Mouse (Mus musculus): ENCODE results near the gene Tnfsf13b. TPM values are rescaled to one million over a fixed set of nuclear protein-coding genes. Genes with fewer than 3 reads are reported as not detected.

Gene Tnfsf13b
- polyA plus RNA-seq, 1 experiment, result not detected

- Histone ChIP-seq H3K27ac (ENCODE audit: insufficient read depth, low read depth, low read length) (no peak overlapping the region), H3K4me3 (ENCODE audit: insufficient read depth, low read depth, low read length) (no peak overlapping the region), H3K4me1 (ENCODE audit: control insufficient read depth, insufficient read depth, low read length) (no peaks in the 10 kb centered on the region)
- 62% methylated on average over 8 of the region's 8 CpGs for WGBS
- TF ChIP-seq CTCF (IDR thresholded peaks at IDR 0.05; ENCODE audit: insufficient read depth, low read depth, low read length) (no peak), POLR2A (IDR thresholded peaks at IDR 0.05; ENCODE audit: insufficient read depth, low read depth, low read length) (no peak)
Observed at GRCm38 (mm10) chr8:10030320-10031060, 24.2 kb downstream of the Tnfsf13b start.

GRCm38 (mm10) chr8:10031177-10031576 is 24.9 kb downstream of the Tnfsf13b start:
- TF ChIP-seq CTCF (IDR thresholded peaks at IDR 0.05; ENCODE audit: insufficient read depth, low read depth, low read length) (no peak), POLR2A (IDR thresholded peaks at IDR 0.05; ENCODE audit: insufficient read depth, low read depth, low read length) (no peak)
- Histone ChIP-seq H3K4me3 (ENCODE audit: insufficient read depth, low read depth, low read length) (no peak overlapping the region), H3K27ac (ENCODE audit: insufficient read depth, low read depth, low read length) (no peak overlapping the region), H3K4me1 (ENCODE audit: control insufficient read depth, insufficient read depth, low read length) (no peaks in the 10 kb centered on the region)
- 76% methylated on average over 9 of the region's 9 CpGs for WGBS

GRCm38 (mm10) chr8:10040866-10041265 is 34.6 kb downstream of the Tnfsf13b start:
- 80% methylated on average over 3 of the region's 3 CpGs for WGBS
- Histone ChIP-seq H3K4me3 (ENCODE audit: insufficient read depth, low read depth, low read length) (no peak overlapping the region), H3K4me1 (ENCODE audit: control insufficient read depth, insufficient read depth, low read length) (no peaks in the 10 kb centered on the region), H3K27ac (ENCODE audit: insufficient read depth, low read depth, low read length) (no peak overlapping the region)
- TF ChIP-seq CTCF (IDR thresholded peaks at IDR 0.05; ENCODE audit: insufficient read depth, low read depth, low read length), result no peak
- no peak for TF ChIP-seq POLR2A (IDR thresholded peaks at IDR 0.05; ENCODE audit: insufficient read depth, low read depth, low read length)

- Histone ChIP-seq H3K4me1 (ENCODE audit: control insufficient read depth, insufficient read depth, low read length) (peaks cover 9% of the 10 kb centered on the region), H3K27ac (ENCODE audit: insufficient read depth, low read depth, low read length) (no peak overlapping the region), H3K4me3 (ENCODE audit: insufficient read depth, low read depth, low read length) (no peak overlapping the region)
- no peak for TF ChIP-seq CTCF (IDR thresholded peaks at IDR 0.05; ENCODE audit: insufficient read depth, low read depth, low read length)
- TF ChIP-seq POLR2A (IDR thresholded peaks at IDR 0.05; ENCODE audit: insufficient read depth, low read depth, low read length), result no peak
- WGBS, result 30% methylated on average over 13 of the region's 13 CpGs
Observed at GRCm38 (mm10) chr8:10043842-10044510, 37.7 kb downstream of the Tnfsf13b start.

- H3K4me3 ChIP-seq (ENCODE audit: insufficient read depth, low read depth, low read length), result no peak overlapping the region
- no peak overlapping the region for H3K27ac ChIP-seq (ENCODE audit: insufficient read depth, low read depth, low read length)
- WGBS, result 85% methylated on average over 1 of the region's 1 CpGs
- TF ChIP-seq POLR2A (IDR thresholded peaks at IDR 0.05; ENCODE audit: insufficient read depth, low read depth, low read length) (no peak), CTCF (IDR thresholded peaks at IDR 0.05; ENCODE audit: insufficient read depth, low read depth, low read length) (no peak)
- H3K4me1 ChIP-seq (ENCODE audit: control insufficient read depth, insufficient read depth, low read length), result peaks cover 17% of the 10 kb centered on the region
Observed at GRCm38 (mm10) chr8:10045743-10046142, 39.5 kb downstream of the Tnfsf13b start.

- Histone ChIP-seq H3K27ac (ENCODE audit: insufficient read depth, low read depth, low read length) (peak overlapping the region; percentile 94), H3K4me1 (ENCODE audit: control insufficient read depth, insufficient read depth, low read length) (peaks cover 24% of the 10 kb centered on the region), H3K4me3 (ENCODE audit: insufficient read depth, low read depth, low read length) (no peak overlapping the region)
- 38% methylated on average over 8 of the region's 8 CpGs for WGBS
- TF ChIP-seq CTCF (IDR thresholded peaks at IDR 0.05; ENCODE audit: insufficient read depth, low read depth, low read length) (no peak), POLR2A (IDR thresholded peaks at IDR 0.05; ENCODE audit: insufficient read depth, low read depth, low read length) (no peak)
Observed at GRCm38 (mm10) chr8:10049162-10049561, 42.9 kb downstream of the Tnfsf13b start.

GRCm38 (mm10) chr8:10051576-10051975 is 45.3 kb downstream of the Tnfsf13b start:
- peaks cover 24% of the 10 kb centered on the region for H3K4me1 ChIP-seq (ENCODE audit: control insufficient read depth, insufficient read depth, low read length)
- H3K4me3 ChIP-seq (ENCODE audit: insufficient read depth, low read depth, low read length), result no peak overlapping the region
- peak overlapping the region; percentile 72 for H3K27ac ChIP-seq (ENCODE audit: insufficient read depth, low read depth, low read length)
- WGBS, result 49% methylated on average over 3 of the region's 3 CpGs
- TF ChIP-seq POLR2A (IDR thresholded peaks at IDR 0.05; ENCODE audit: insufficient read depth, low read depth, low read length) (no peak), CTCF (IDR thresholded peaks at IDR 0.05; ENCODE audit: insufficient read depth, low read depth, low read length) (no peak)

- Histone ChIP-seq H3K27ac (ENCODE audit: insufficient read depth, low read depth, low read length) (peak overlapping the region; percentile 83), H3K4me3 (ENCODE audit: insufficient read depth, low read depth, low read length) (peak overlapping the region; percentile 29; the same call in 1 of the 2 replicates), H3K4me1 (ENCODE audit: control insufficient read depth, insufficient read depth, low read length) (peaks cover 17% of the 10 kb centered on the region)
- WGBS, result 7% methylated on average over 3 of the region's 3 CpGs
- TF ChIP-seq CTCF (IDR thresholded peaks at IDR 0.05; ENCODE audit: insufficient read depth, low read depth, low read length) (no peak), POLR2A (IDR thresholded peaks at IDR 0.05; ENCODE audit: insufficient read depth, low read depth, low read length) (no peak)
Observed at GRCm38 (mm10) chr8:10053571-10053990, 47.3 kb downstream of the Tnfsf13b start.

- no peak overlapping the region for H3K4me3 ChIP-seq (ENCODE audit: insufficient read depth, low read depth, low read length)
- no peaks in the 10 kb centered on the region for H3K4me1 ChIP-seq (ENCODE audit: control insufficient read depth, insufficient read depth, low read length)
- WGBS, result 72% methylated on average over 1 of the region's 1 CpGs
Observed at GRCm38 (mm10) chr8:10061001-10061400, 54.7 kb downstream of the Tnfsf13b start.

More at GRCm38 (mm10) chr8:10061001-10061400, 54.7 kb downstream of the Tnfsf13b start:
- H3K27ac ChIP-seq (ENCODE audit: insufficient read depth, low read depth, low read length), result no peak overlapping the region
- TF ChIP-seq POLR2A (IDR thresholded peaks at IDR 0.05; ENCODE audit: insufficient read depth, low read depth, low read length) (no peak), CTCF (IDR thresholded peaks at IDR 0.05; ENCODE audit: insufficient read depth, low read depth, low read length) (no peak)
